Mouse (Mus musculus): ENCODE measurements around the gene Ino80d. TPM values are rescaled to one million over a fixed set of nuclear protein-coding genes. Genes with fewer than 3 reads are reported as not detected.

Gene Ino80d
- polyA plus RNA-seq, 1 experiment from 2014 or later = 13.5 TPM

- H3K4me1 ChIP-seq (replicated peaks; ENCODE audit: control insufficient read depth, insufficient read depth, low read length) = no peaks in the 10 kb centered on the region
- ATAC-seq (ENCODE audit: low FRiP score) (no peak), DNase-seq (ENCODE audit: low spot score) (no peak)
- H3K4me2 ChIP-seq (replicated peaks) = no peak overlapping the region
- peaks cover 45% of the 10 kb centered on the region for H3K36me3 ChIP-seq (replicated peaks; ENCODE audit: control insufficient read depth, insufficient read depth)
- H3K9me3 ChIP-seq (ENCODE audit: control insufficient read depth, low read length) = no peaks in the 10 kb centered on the region
- 80% methylated on average over 5 of the region's 5 CpGs for WGBS
- no peaks in the 10 kb centered on the region for H3K27me3 ChIP-seq (ENCODE audit: control insufficient read depth, insufficient read depth, low read length)
- H3K27ac ChIP-seq = no peak overlapping the region
- H3K4me3 ChIP-seq (replicated peaks; ENCODE audit: low read length) = no peak overlapping the region
- H3K9ac ChIP-seq = no peak overlapping the region
These were observed 34.2 kb downstream of the Ino80d start for GRCm38 (mm10) chr1:63080277-63080676.

GRCm38 (mm10) chr1:63076383-63076782 is 38.1 kb downstream of the Ino80d start:
- WGBS = 91% methylated on average over 2 of the region's 2 CpGs
- Histone ChIP-seq H3K4me2 (replicated peaks) (no peak overlapping the region), H3K9me3 (ENCODE audit: control insufficient read depth, low read length) (no peaks in the 10 kb centered on the region), H3K9ac (no peak overlapping the region), H3K4me3 (replicated peaks; ENCODE audit: low read length) (no peak overlapping the region), H3K36me3 (replicated peaks; ENCODE audit: control insufficient read depth, insufficient read depth) (peaks cover 70% of the 10 kb centered on the region), H3K27me3 (ENCODE audit: control insufficient read depth, insufficient read depth, low read length) (no peaks in the 10 kb centered on the region), H3K27ac (no peak overlapping the region), H3K4me1 (replicated peaks; ENCODE audit: control insufficient read depth, insufficient read depth, low read length) (no peaks in the 10 kb centered on the region)
- ATAC-seq (ENCODE audit: low FRiP score) = no peak
- no peak for DNase-seq (ENCODE audit: low spot score)

GRCm38 (mm10) chr1:63071379-63071778 is 43.1 kb downstream of the Ino80d start:
- H3K9me3 ChIP-seq (ENCODE audit: control insufficient read depth, low read length) = peaks cover 3% of the 10 kb centered on the region; the same call in 1 of the 2 replicates
- WGBS = 84% methylated on average over 1 of the region's 1 CpGs

GRCm38 (mm10) chr1:63058361-63058760 is 56.1 kb downstream of the Ino80d start:
- H3K27me3 ChIP-seq (ENCODE audit: control insufficient read depth, insufficient read depth, low read length) = no peaks in the 10 kb centered on the region
- no peak for ATAC-seq (ENCODE audit: low FRiP score)
- 95% methylated on average over 12 of the region's 12 CpGs for WGBS
- DNase-seq (ENCODE audit: low spot score) = no peak
- H3K27ac ChIP-seq = no peak overlapping the region
- H3K36me3 ChIP-seq (replicated peaks; ENCODE audit: control insufficient read depth, insufficient read depth) = peaks cover 70% of the 10 kb centered on the region
- H3K9me3 ChIP-seq (ENCODE audit: control insufficient read depth, low read length) = no peaks in the 10 kb centered on the region
- H3K4me1 ChIP-seq (replicated peaks; ENCODE audit: control insufficient read depth, insufficient read depth, low read length) = 0 out of 2 replicates have a peak, but pooled peaks cover 4% of the 10 kb centered on the region
- no peak overlapping the region for H3K4me3 ChIP-seq (replicated peaks; ENCODE audit: low read length)
- no peak overlapping the region for H3K4me2 ChIP-seq (replicated peaks)
- no peak overlapping the region for H3K9ac ChIP-seq

More at GRCm38 (mm10) chr1:63071379-63071778, 43.1 kb downstream of the Ino80d start:
- H3K27me3 ChIP-seq (ENCODE audit: control insufficient read depth, insufficient read depth, low read length) = no peaks in the 10 kb centered on the region
- peaks cover 90% of the 10 kb centered on the region for H3K36me3 ChIP-seq (replicated peaks; ENCODE audit: control insufficient read depth, insufficient read depth)
- no peaks in the 10 kb centered on the region for H3K4me1 ChIP-seq (replicated peaks; ENCODE audit: control insufficient read depth, insufficient read depth, low read length)
- ATAC-seq (ENCODE audit: low FRiP score) (no peak), DNase-seq (ENCODE audit: low spot score) (no peak)
- no peak overlapping the region for H3K4me2 ChIP-seq (replicated peaks)
- no peak overlapping the region for H3K4me3 ChIP-seq (replicated peaks; ENCODE audit: low read length)
- H3K9ac ChIP-seq = no peak overlapping the region
- no peak overlapping the region for H3K27ac ChIP-seq

GRCm38 (mm10) chr1:63057849-63058248 is 56.6 kb downstream of the Ino80d start:
- H3K9me3 ChIP-seq (ENCODE audit: control insufficient read depth, low read length) = no peaks in the 10 kb centered on the region
- no peak overlapping the region for H3K27ac ChIP-seq
- no peak overlapping the region for H3K4me2 ChIP-seq (replicated peaks)
- H3K27me3 ChIP-seq (ENCODE audit: control insufficient read depth, insufficient read depth, low read length) = no peaks in the 10 kb centered on the region
- ATAC-seq (ENCODE audit: low FRiP score) (no peak), DNase-seq (ENCODE audit: low spot score) (no peak)
- no peak overlapping the region for H3K9ac ChIP-seq
- no peak overlapping the region for H3K4me3 ChIP-seq (replicated peaks; ENCODE audit: low read length)
- H3K4me1 ChIP-seq (replicated peaks; ENCODE audit: control insufficient read depth, insufficient read depth, low read length) = 0 out of 2 replicates have a peak, but pooled peaks cover 4% of the 10 kb centered on the region
- H3K36me3 ChIP-seq (replicated peaks; ENCODE audit: control insufficient read depth, insufficient read depth) = peaks cover 65% of the 10 kb centered on the region
- 86% methylated on average over 11 of the region's 11 CpGs for WGBS

GRCm38 (mm10) chr1:63057318-63057717 is 57.1 kb downstream of the Ino80d start:
- DNase-seq (ENCODE audit: low spot score) = no peak
- Histone ChIP-seq H3K27ac (no peak overlapping the region), H3K4me1 (replicated peaks; ENCODE audit: control insufficient read depth, insufficient read depth, low read length) (0 out of 2 replicates have a peak, but pooled peaks cover 4% of the 10 kb centered on the region), H3K27me3 (ENCODE audit: control insufficient read depth, insufficient read depth, low read length) (no peaks in the 10 kb centered on the region), H3K4me3 (replicated peaks; ENCODE audit: low read length) (no peak overlapping the region), H3K4me2 (replicated peaks) (no peak overlapping the region), H3K36me3 (replicated peaks; ENCODE audit: control insufficient read depth, insufficient read depth) (peaks cover 61% of the 10 kb centered on the region), H3K9ac (no peak overlapping the region), H3K9me3 (ENCODE audit: control insufficient read depth, low read length) (no peaks in the 10 kb centered on the region)
- 82% methylated on average over 3 of the region's 3 CpGs for WGBS
- no peak for ATAC-seq (ENCODE audit: low FRiP score)

- DNase-seq (ENCODE audit: low spot score) = no peak
- no peaks in the 10 kb centered on the region for H3K27me3 ChIP-seq (ENCODE audit: control insufficient read depth, insufficient read depth, low read length)
- no peak overlapping the region for H3K4me2 ChIP-seq (replicated peaks)
- H3K4me3 ChIP-seq (replicated peaks; ENCODE audit: low read length) = no peak overlapping the region
- WGBS = 64% methylated on average over 3 of the region's 3 CpGs
- ATAC-seq (ENCODE audit: low FRiP score) = no peak
- no peaks in the 10 kb centered on the region for H3K9me3 ChIP-seq (ENCODE audit: control insufficient read depth, low read length)
- 0 out of 2 replicates have a peak, but pooled peaks cover 4% of the 10 kb centered on the region for H3K4me1 ChIP-seq (replicated peaks; ENCODE audit: control insufficient read depth, insufficient read depth, low read length)
- H3K9ac ChIP-seq = no peak overlapping the region
- H3K36me3 ChIP-seq (replicated peaks; ENCODE audit: control insufficient read depth, insufficient read depth) = peaks cover 44% of the 10 kb centered on the region
- H3K27ac ChIP-seq = no peak overlapping the region
These were observed 59.1 kb downstream of the Ino80d start for GRCm38 (mm10) chr1:63055386-63055785.

- Histone ChIP-seq H3K36me3 (replicated peaks; ENCODE audit: control insufficient read depth, insufficient read depth) (peaks cover 3% of the 10 kb centered on the region; the same call in 1 of the 2 replicates), H3K9me3 (ENCODE audit: control insufficient read depth, low read length) (no peaks in the 10 kb centered on the region), H3K9ac (no peak overlapping the region), H3K4me2 (replicated peaks) (no peak overlapping the region), H3K27ac (no peak overlapping the region), H3K27me3 (ENCODE audit: control insufficient read depth, insufficient read depth, low read length) (no peaks in the 10 kb centered on the region), H3K4me1 (replicated peaks; ENCODE audit: control insufficient read depth, insufficient read depth, low read length) (0 out of 2 replicates have a peak, but pooled peaks cover 4% of the 10 kb centered on the region), H3K4me3 (replicated peaks; ENCODE audit: low read length) (no peak overlapping the region)
- ATAC-seq (ENCODE audit: low FRiP score) (no peak), DNase-seq (ENCODE audit: low spot score) (no peak)
- WGBS = 84% methylated on average over 8 of the region's 8 CpGs
These were observed 63.6 kb downstream of the Ino80d start for GRCm38 (mm10) chr1:63050866-63051265.

- H3K4me3 ChIP-seq (replicated peaks; ENCODE audit: low read length) = no peak overlapping the region
- H3K4me2 ChIP-seq (replicated peaks) = no peak overlapping the region
- DNase-seq (ENCODE audit: low spot score) = no peak
- WGBS = 86% methylated on average over 3 of the region's 3 CpGs
- no peaks in the 10 kb centered on the region for H3K4me1 ChIP-seq (replicated peaks; ENCODE audit: control insufficient read depth, insufficient read depth, low read length)
- H3K27me3 ChIP-seq (ENCODE audit: control insufficient read depth, insufficient read depth, low read length) = no peaks in the 10 kb centered on the region
- no peaks in the 10 kb centered on the region for H3K9me3 ChIP-seq (ENCODE audit: control insufficient read depth, low read length)
- no peak overlapping the region for H3K9ac ChIP-seq
- no peak overlapping the region for H3K27ac ChIP-seq
- H3K36me3 ChIP-seq (replicated peaks; ENCODE audit: control insufficient read depth, insufficient read depth) = no peaks in the 10 kb centered on the region; the same call in 1 of the 2 replicates
- ATAC-seq (ENCODE audit: low FRiP score) = no peak
These were observed 64.5 kb downstream of the Ino80d start for GRCm38 (mm10) chr1:63049977-63050376.

GRCm38 (mm10) chr1:63047983-63048382 is 66.5 kb downstream of the Ino80d start:
- Histone ChIP-seq H3K4me2 (replicated peaks) (no peak overlapping the region), H3K9ac (no peak overlapping the region), H3K4me3 (replicated peaks; ENCODE audit: low read length) (no peak overlapping the region), H3K27me3 (ENCODE audit: control insufficient read depth, insufficient read depth, low read length) (no peaks in the 10 kb centered on the region), H3K4me1 (replicated peaks; ENCODE audit: control insufficient read depth, insufficient read depth, low read length) (no peaks in the 10 kb centered on the region), H3K27ac (no peak overlapping the region), H3K36me3 (replicated peaks; ENCODE audit: control insufficient read depth, insufficient read depth) (no peaks in the 10 kb centered on the region; the same call in 1 of the 2 replicates), H3K9me3 (ENCODE audit: control insufficient read depth, low read length) (no peaks in the 10 kb centered on the region)
- ATAC-seq (ENCODE audit: low FRiP score) (no peak), DNase-seq (ENCODE audit: low spot score) (no peak)
- 80% methylated on average over 6 of the region's 6 CpGs for WGBS
